Mouse (Mus musculus) myocyte (in vitro differentiated cells): ENCODE results near the gene Cplx3.

Experiments
- POLR2A ChIP-seq: IDR thresholded peaks from one replicate; pipeline ENCODE4 v1.6.1; 2011; ENCODE audit warnings: low read depth, mild to moderate bottlenecking, control low read depth, moderate library complexity; ENCODE audit not compliant: insufficient read length
- TCF12 ChIP-seq: IDR thresholded peaks from one replicate; pipeline ENCODE4 v1.6.1; 2011; ENCODE audit warnings: mild to moderate bottlenecking, control low read depth; ENCODE audit not compliant: poor library complexity, insufficient read depth, severe bottlenecking
- USF1 ChIP-seq: IDR thresholded peaks from one replicate; pipeline ENCODE4 v1.6.1; 2011; ENCODE audit warnings: low read depth, mild to moderate bottlenecking, control low read depth, moderate library complexity

DNA sequence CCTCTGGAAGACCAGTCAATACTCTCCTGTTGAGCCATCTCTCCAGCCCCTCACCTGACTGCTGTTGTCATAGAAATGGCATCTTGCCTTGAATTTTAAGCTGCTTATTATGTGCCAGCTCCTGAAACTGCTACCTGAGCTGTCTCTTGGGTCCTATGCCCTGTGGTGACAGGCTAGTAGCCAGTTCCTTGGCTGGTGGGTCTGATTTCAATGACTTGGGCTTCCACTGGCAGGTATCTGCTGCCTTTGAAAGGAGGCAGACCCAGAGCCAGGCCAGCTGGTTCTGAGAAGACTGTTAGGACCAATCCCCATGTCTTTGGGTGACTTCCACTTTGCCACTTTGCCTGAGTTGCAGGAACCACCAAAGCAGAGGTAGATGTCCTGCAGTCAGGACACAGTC is 31.7 kb downstream of the Cplx3 start:
- TF ChIP-seq TCF12 (no peak), POLR2A (no peak), USF1 (no peak)
